Mouse (Mus musculus) large intestine, adult 2 months (tissue): ENCODE results near the gene Maff. TPM values are rescaled to one million over a fixed set of nuclear protein-coding genes. Genes with fewer than 3 reads are reported as not detected.

Source experiments
- DNase-seq: peaks from one replicate; pipeline ENCODE4 v3.0.0-alpha.2; 2012; ENCODE audit warnings: low read depth, low spot score
- WGBS: fragments of 180-500 bp; shearing (Covaris S2); methylation state at CpG from one replicate; pipeline ENCODE4 v1.1.7; 2018; 5-methylcytosine and 5-hydroxymethylcytosine counted together
- polyA plus RNA-seq: library from polyadenylated mRNA; depleted of rRNA; stranded (reverse); fragments of >200 nt; gene quantifications from 2 replicates; pipeline ENCODE4 v1.2.3, GENCODE M21; 2012

Gene Maff
- polyA plus RNA-seq, 1 experiment = 5.3 TPM

- 1% methylated on average over 76 of the region's 77 CpGs for whole genome bisulfite sequencing
- DNase-seq = no peak
Observed at GRCm38 (mm10) chr15:79357036-79357911, 10.9 kb downstream of the Maff start.

- no peak for DNase-seq
- 48% methylated on average over 12 of the region's 12 CpGs for WGBS
Observed at GRCm38 (mm10) chr15:79357974-79358690, 11.7 kb downstream of the Maff start.

GRCm38 (mm10) chr15:79359954-79360353 is 13.5 kb downstream of the Maff start:
- 30% methylated on average over 6 of the region's 6 CpGs for WGBS
- DNase-seq = no peak

- DNase-seq = no peak
- WGBS = 72% methylated on average over 7 of the region's 7 CpGs
Observed at GRCm38 (mm10) chr15:79360371-79360770, 13.9 kb downstream of the Maff start.

- 20% methylated on average over 4 of the region's 4 CpGs for WGBS
Observed at GRCm38 (mm10) chr15:79361023-79361422, 14.6 kb downstream of the Maff start.

GRCm38 (mm10) chr15:79364120-79364519 is 17.7 kb downstream of the Maff start:
- 79% methylated on average over 6 of the region's 6 CpGs for WGBS
- no peak for DNase-seq

More at GRCm38 (mm10) chr15:79361023-79361422, 14.6 kb downstream of the Maff start:
- no peak for DNase-seq

GRCm38 (mm10) chr15:79365068-79365467 is 18.6 kb downstream of the Maff start:
- no peak for DNase-seq
- 95% methylated on average over 12 of the region's 12 CpGs for WGBS

- no peak for DNase-seq
- 97% methylated on average over 5 of the region's 5 CpGs for WGBS
Observed at GRCm38 (mm10) chr15:79366402-79366801, 20.0 kb downstream of the Maff start.

GRCm38 (mm10) chr15:79368313-79368811 is 21.9 kb downstream of the Maff start:
- 10% methylated on average over 14 of the region's 14 CpGs for WGBS
- DNase-seq = peak; percentile 95

GRCm38 (mm10) chr15:79368861-79369440 is 22.5 kb downstream of the Maff start:
- no peak for DNase-seq
- WGBS = 23% methylated on average over 8 of the region's 8 CpGs

GRCm38 (mm10) chr15:79369452-79370280 is 23.2 kb downstream of the Maff start:
- DNase-seq = no peak
- WGBS = 47% methylated on average over 15 of the region's 15 CpGs

GRCm38 (mm10) chr15:79370281-79370843 is 23.9 kb downstream of the Maff start:
- 72% methylated on average over 7 of the region's 7 CpGs for WGBS

GRCm38 (mm10) chr15:79374760-79375159 is 28.3 kb downstream of the Maff start:
- 77% methylated on average over 3 of the region's 3 CpGs for WGBS
- DNase-seq = no peak

More at GRCm38 (mm10) chr15:79370281-79370843, 23.9 kb downstream of the Maff start:
- no peak for DNase-seq

- WGBS = 63% methylated on average over 6 of the region's 6 CpGs
Observed at GRCm38 (mm10) chr15:79377681-79378080, 31.3 kb downstream of the Maff start.

GRCm38 (mm10) chr15:79378608-79379007 is 32.2 kb downstream of the Maff start:
- WGBS = 96% methylated on average over 10 of the region's 10 CpGs
- DNase-seq = no peak

More at GRCm38 (mm10) chr15:79377681-79378080, 31.3 kb downstream of the Maff start:
- no peak for DNase-seq

GRCm38 (mm10) chr15:79379658-79380057 is 33.2 kb downstream of the Maff start:
- no peak for DNase-seq
- 89% methylated on average over 7 of the region's 7 CpGs for WGBS

- 49% methylated on average over 22 of the region's 23 CpGs for WGBS
Observed at GRCm38 (mm10) chr15:79380468-79381444, 34.3 kb downstream of the Maff start.

GRCm38 (mm10) chr15:79381644-79382043 is 35.2 kb downstream of the Maff start:
- 83% methylated on average over 9 of the region's 9 CpGs for WGBS
- no peak for DNase-seq

More at GRCm38 (mm10) chr15:79380468-79381444, 34.3 kb downstream of the Maff start:
- DNase-seq = peak; percentile 65
